Mouse (Mus musculus): ENCODE data around the gene Fam32a.

- TF ChIP-seq CTCF (IDR thresholded peaks at IDR 0.05; ENCODE audit: extremely low read depth, insufficient read depth, low read length) (no peak), POLR2A (IDR thresholded peaks at IDR 0.05; ENCODE audit: extremely low read depth, insufficient read depth, low read length) (no peak)
Measured at GRCm38 (mm10) chr8:72259862-72260261, 40.3 kb downstream of the Fam32a start.
